Mouse (Mus musculus) spleen, adult 12 weeks (tissue): ENCODE measurements around the gene Upp1.

Experiments
- DNase-seq: peaks from one replicate; pipeline ENCODE4 v3.0.0; 2022; ENCODE audit warnings: low spot score

Upp1 gene

DNA sequence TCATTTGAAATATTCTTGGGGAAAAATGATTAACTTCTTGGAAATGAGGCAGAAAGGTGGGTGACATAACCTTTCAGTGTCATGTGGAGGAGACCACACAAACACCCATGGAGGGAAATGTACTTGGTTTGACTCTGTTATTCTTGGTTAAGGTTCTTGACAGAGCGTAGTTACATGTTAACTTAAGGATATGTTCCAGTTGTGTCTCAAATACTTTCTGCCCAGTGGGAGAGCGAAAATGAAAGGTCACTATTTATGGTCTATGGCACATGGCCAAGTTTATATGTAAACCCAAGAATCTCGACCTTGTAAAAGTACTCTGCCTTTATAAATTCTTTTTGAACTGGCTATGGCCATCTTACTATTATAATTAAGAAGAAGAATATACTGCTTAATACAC, 42.0 kb downstream of the Upp1 start:
- DNase-seq = no peak

DNA sequence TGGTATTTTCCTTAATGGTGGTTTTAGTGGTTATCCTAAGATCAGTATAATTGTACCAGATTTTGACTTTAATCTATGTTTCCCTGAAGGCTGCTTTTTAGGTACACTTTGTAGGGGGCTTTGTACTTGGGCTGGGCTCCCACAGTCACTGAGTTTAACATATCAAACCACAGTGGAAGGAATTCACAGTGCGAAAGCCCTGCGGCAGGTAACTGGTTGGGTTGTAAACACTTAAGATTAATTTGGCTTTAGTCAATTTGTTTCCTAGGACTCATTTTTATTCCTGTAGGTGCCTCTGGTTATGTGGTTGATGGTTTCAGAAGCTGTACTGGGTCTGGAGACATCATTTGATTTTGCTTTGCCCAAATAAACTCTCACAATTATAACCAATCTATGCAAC, 49.4 kb downstream of the Upp1 start:
- DNase-seq = no peak

DNA sequence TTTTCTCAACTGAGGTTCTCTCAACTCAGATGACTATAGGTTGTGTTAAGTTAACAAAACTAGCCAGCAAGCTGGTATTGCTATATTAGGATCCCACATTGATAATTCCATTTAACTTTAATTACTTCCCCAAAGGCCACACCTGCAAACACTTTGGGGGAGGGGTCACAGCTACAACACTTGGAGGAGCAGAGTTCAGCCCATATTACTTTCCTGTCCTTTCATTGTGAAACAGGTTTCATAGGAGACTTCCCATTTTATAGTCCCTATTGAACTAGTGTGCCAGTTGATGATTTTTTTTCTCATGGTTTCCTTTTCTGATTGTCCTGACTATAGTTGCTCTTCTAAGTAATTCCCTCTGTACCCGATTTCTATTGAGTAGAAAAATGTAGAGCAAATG, 63.6 kb downstream of the Upp1 start:
- no peak for DNase-seq
